Mouse (Mus musculus): ENCODE measurements around the gene Trim25. TPM values are rescaled to one million over a fixed set of nuclear protein-coding genes. Genes with fewer than 3 reads are reported as not detected.

Trim25 gene
- polyA plus RNA-seq, 1 experiment from 2014 or later = 15.9 TPM

- Histone ChIP-seq H3K9ac (ENCODE audit: low read length) (peak within 1 kb of the TSS; percentile 69), H3K4me2 (ENCODE audit: low read length) (peak within 1 kb of the TSS; percentile 67), H3K9me3 (ENCODE audit: control insufficient read depth, low read length) (no peaks in the 10 kb centered on the region), H3K27me3 (ENCODE audit: control insufficient read depth, insufficient read depth, low read length) (no peaks in the 10 kb centered on the region), H3K4me3 (ENCODE audit: control insufficient read depth in 1 of 2, insufficient read depth in 1 of 2, low read depth in 1 of 2, low read length in 2 of 2) (peak within 1 kb of the TSS; percentile 52 to 67), H3K36me3 (ENCODE audit: control insufficient read depth, insufficient read depth, low read length) (peaks cover 13% of the 10 kb centered on the region; the same call in 1 of the 2 replicates), H3K4me1 (ENCODE audit: control insufficient read depth in 2 of 2, insufficient read depth in 2 of 2, low read length in 2 of 2) (peaks cover 0 to 4% of the 10 kb centered on the region in 2 experiments; a peak in 1 of 4 replicates), H3K27ac (replicated peaks in 1 of 2; ENCODE audit: control insufficient read depth in 1 of 2, insufficient read depth in 1 of 2, low read depth in 2 of 2, low read length in 2 of 2) (peak within 1 kb of the TSS; percentile 14 to 33; a peak in 2 of 4 replicates)
- peak; percentile 94 for ATAC-seq (ENCODE audit: insufficient number of reproducible peaks, insufficient read depth, low FRiP score, low read depth)
- 5% methylated on average over 34 of the region's 34 CpGs for WGBS
Measured at GRCm38 (mm10) chr11:88955217-88955969, 43.8 kb upstream of the Trim25 start, which contains the start of gene Scpep1. Gene Scpep1 (minus strand): TSS chr11:88955465.

DNA sequence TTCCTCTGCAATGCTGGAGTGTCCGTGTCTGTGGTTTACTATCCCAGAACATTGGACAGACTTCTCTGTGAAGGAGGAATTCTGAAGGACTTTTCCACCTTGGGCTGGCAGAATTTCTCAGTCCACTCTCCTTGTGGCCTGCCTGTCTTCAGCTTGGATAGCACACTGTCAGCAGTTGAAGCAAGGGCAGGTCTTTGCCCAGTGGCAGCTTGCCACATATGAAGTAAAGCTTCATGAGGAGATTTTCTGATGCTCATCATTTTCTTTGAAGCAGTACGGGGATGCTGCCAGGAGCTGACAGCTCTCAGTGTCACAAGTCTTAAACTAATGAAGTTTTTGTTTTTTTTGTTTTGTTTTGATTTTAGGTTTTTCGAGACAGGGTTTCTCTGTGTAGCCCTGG, 40.3 kb upstream of the Trim25 start:
- no peak overlapping the region for H3K27ac ChIP-seq (replicated peaks in 1 of 2; ENCODE audit: control insufficient read depth in 1 of 2, insufficient read depth in 1 of 2, low read depth in 2 of 2, low read length in 2 of 2)
- no peak for ATAC-seq (ENCODE audit: insufficient number of reproducible peaks, insufficient read depth, low FRiP score, low read depth)
- no peak overlapping the region for H3K4me2 ChIP-seq (ENCODE audit: low read length)
- H3K9me3 ChIP-seq (ENCODE audit: control insufficient read depth, low read length) = no peaks in the 10 kb centered on the region
- H3K4me3 ChIP-seq (ENCODE audit: control insufficient read depth in 1 of 2, insufficient read depth in 1 of 2, low read depth in 1 of 2, low read length in 2 of 2) = no peak overlapping the region
- H3K27me3 ChIP-seq (ENCODE audit: control insufficient read depth, insufficient read depth, low read length) = no peaks in the 10 kb centered on the region
- peaks cover 0 to 4% of the 10 kb centered on the region in 2 experiments; a peak in 1 of 4 replicates for H3K4me1 ChIP-seq (ENCODE audit: control insufficient read depth in 2 of 2, insufficient read depth in 2 of 2, low read length in 2 of 2)
- WGBS = 75% methylated on average over 3 of the region's 3 CpGs
- H3K36me3 ChIP-seq (ENCODE audit: control insufficient read depth, insufficient read depth, low read length) = no peaks in the 10 kb centered on the region
- no peak overlapping the region for H3K9ac ChIP-seq (ENCODE audit: low read length)

- H3K9ac ChIP-seq (ENCODE audit: low read length) = no peak within 1 kb of the TSS
- no peaks in the 10 kb centered on the region for H3K27me3 ChIP-seq (ENCODE audit: control insufficient read depth, insufficient read depth, low read length)
- H3K27ac ChIP-seq (replicated peaks in 1 of 2; ENCODE audit: control insufficient read depth in 1 of 2, insufficient read depth in 1 of 2, low read depth in 2 of 2, low read length in 2 of 2) = no peak within 1 kb of the TSS
- H3K4me2 ChIP-seq (ENCODE audit: low read length) = no peak within 1 kb of the TSS
- H3K4me3 ChIP-seq (ENCODE audit: control insufficient read depth in 1 of 2, insufficient read depth in 1 of 2, low read depth in 1 of 2, low read length in 2 of 2) = no peak within 1 kb of the TSS
- no peaks in the 10 kb centered on the region for H3K36me3 ChIP-seq (ENCODE audit: control insufficient read depth, insufficient read depth, low read length)
- H3K9me3 ChIP-seq (ENCODE audit: control insufficient read depth, low read length) = no peaks in the 10 kb centered on the region
- 75% methylated on average over 2 of the region's 3 CpGs for WGBS
- H3K4me1 ChIP-seq (ENCODE audit: control insufficient read depth in 2 of 2, insufficient read depth in 2 of 2, low read length in 2 of 2) = no peaks in the 10 kb centered on the region
- no peak for ATAC-seq (ENCODE audit: insufficient number of reproducible peaks, insufficient read depth, low FRiP score, low read depth)
Measured at GRCm38 (mm10) chr11:88966881-88967361, 32.3 kb upstream of the Trim25 start, which contains the start of gene Elobl. Gene Elobl (minus strand): TSS chr11:88966931.

GRCm38 (mm10) chr11:88970202-88970732, 28.9 kb upstream of the Trim25 start, which contains the start of gene Coil:
Gene Coil (plus strand): TSS chr11:88970252.
- Histone ChIP-seq H3K4me1 (ENCODE audit: control insufficient read depth in 2 of 2, insufficient read depth in 2 of 2, low read length in 2 of 2) (peaks cover 6% of the 10 kb centered on the region in 2 experiments; a peak in 3 of 4 replicates), H3K36me3 (ENCODE audit: control insufficient read depth, insufficient read depth, low read length) (no peaks in the 10 kb centered on the region), H3K9me3 (ENCODE audit: control insufficient read depth, low read length) (no peaks in the 10 kb centered on the region), H3K4me2 (ENCODE audit: low read length) (no peak within 1 kb of the TSS), H3K27me3 (ENCODE audit: control insufficient read depth, insufficient read depth, low read length) (no peaks in the 10 kb centered on the region), H3K4me3 (ENCODE audit: control insufficient read depth in 1 of 2, insufficient read depth in 1 of 2, low read depth in 1 of 2, low read length in 2 of 2) (no peak within 1 kb of the TSS), H3K27ac (replicated peaks in 1 of 2; ENCODE audit: control insufficient read depth in 1 of 2, insufficient read depth in 1 of 2, low read depth in 2 of 2, low read length in 2 of 2) (no peak within 1 kb of the TSS), H3K9ac (ENCODE audit: low read length) (no peak within 1 kb of the TSS)
- ATAC-seq (ENCODE audit: insufficient number of reproducible peaks, insufficient read depth, low FRiP score, low read depth) = no peak
- WGBS = 32% methylated on average over 2 of the region's 2 CpGs

GRCm38 (mm10) chr11:88973776-88974701, 25.1 kb upstream of the Trim25 start:
- H3K9me3 ChIP-seq (ENCODE audit: control insufficient read depth, low read length) = no peaks in the 10 kb centered on the region
- H3K27ac ChIP-seq (replicated peaks in 1 of 2; ENCODE audit: control insufficient read depth in 1 of 2, insufficient read depth in 1 of 2, low read depth in 2 of 2, low read length in 2 of 2) = peak overlapping the region; percentile 69 to 85
- WGBS = 2% methylated on average over 58 of the region's 62 CpGs
- peak overlapping the region; percentile 95 for H3K4me2 ChIP-seq (ENCODE audit: low read length)
- peaks cover 6% of the 10 kb centered on the region in 2 experiments; a peak in 3 of 4 replicates for H3K4me1 ChIP-seq (ENCODE audit: control insufficient read depth in 2 of 2, insufficient read depth in 2 of 2, low read length in 2 of 2)
- peak overlapping the region; percentile 72 to 92 for H3K4me3 ChIP-seq (ENCODE audit: control insufficient read depth in 1 of 2, insufficient read depth in 1 of 2, low read depth in 1 of 2, low read length in 2 of 2)
- no peaks in the 10 kb centered on the region for H3K27me3 ChIP-seq (ENCODE audit: control insufficient read depth, insufficient read depth, low read length)
- peak overlapping the region; percentile 82 for H3K9ac ChIP-seq (ENCODE audit: low read length)
- ATAC-seq (ENCODE audit: insufficient number of reproducible peaks, insufficient read depth, low FRiP score, low read depth) = peak; percentile 52
- H3K36me3 ChIP-seq (ENCODE audit: control insufficient read depth, insufficient read depth, low read length) = no peaks in the 10 kb centered on the region

DNA sequence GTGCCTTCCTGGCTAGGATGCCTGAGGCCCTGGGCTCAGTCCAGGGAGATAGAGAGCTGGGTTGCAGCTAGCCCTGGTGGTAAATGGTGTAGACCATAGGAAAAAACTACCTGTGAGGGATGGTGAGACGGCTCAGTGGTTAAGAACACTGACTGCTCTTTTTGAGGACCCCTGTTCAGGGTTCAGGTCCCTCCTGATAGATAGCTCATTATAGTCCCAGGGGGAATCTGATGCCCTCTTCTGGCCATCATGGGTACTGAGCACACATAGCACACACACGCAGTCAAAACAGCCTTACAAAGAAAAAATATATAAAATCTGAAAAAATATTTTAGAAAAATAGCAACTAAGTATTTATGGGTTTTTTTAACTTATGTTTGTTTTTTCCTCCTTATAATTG, 22.9 kb upstream of the Trim25 start:
- Histone ChIP-seq H3K9me3 (ENCODE audit: control insufficient read depth, low read length) (no peaks in the 10 kb centered on the region), H3K36me3 (ENCODE audit: control insufficient read depth, insufficient read depth, low read length) (peaks cover 3% of the 10 kb centered on the region; the same call in 1 of the 2 replicates), H3K27me3 (ENCODE audit: control insufficient read depth, insufficient read depth, low read length) (no peaks in the 10 kb centered on the region), H3K4me1 (ENCODE audit: control insufficient read depth in 2 of 2, insufficient read depth in 2 of 2, low read length in 2 of 2) (peaks cover 6% of the 10 kb centered on the region in 2 experiments; a peak in 3 of 4 replicates), H3K4me3 (ENCODE audit: control insufficient read depth in 1 of 2, insufficient read depth in 1 of 2, low read depth in 1 of 2, low read length in 2 of 2) (no peak overlapping the region), H3K4me2 (ENCODE audit: low read length) (no peak overlapping the region), H3K27ac (replicated peaks in 1 of 2; ENCODE audit: control insufficient read depth in 1 of 2, insufficient read depth in 1 of 2, low read depth in 2 of 2, low read length in 2 of 2) (no peak overlapping the region), H3K9ac (ENCODE audit: low read length) (no peak overlapping the region)
- ATAC-seq (ENCODE audit: insufficient number of reproducible peaks, insufficient read depth, low FRiP score, low read depth) = no peak
- 94% methylated on average over 2 of the region's 2 CpGs for WGBS

GRCm38 (mm10) chr11:88977188-88977587, 22.0 kb upstream of the Trim25 start:
- H3K27me3 ChIP-seq (ENCODE audit: control insufficient read depth, insufficient read depth, low read length) = no peaks in the 10 kb centered on the region
- H3K4me3 ChIP-seq (ENCODE audit: control insufficient read depth in 1 of 2, insufficient read depth in 1 of 2, low read depth in 1 of 2, low read length in 2 of 2) = no peak overlapping the region
- H3K4me1 ChIP-seq (ENCODE audit: control insufficient read depth in 2 of 2, insufficient read depth in 2 of 2, low read length in 2 of 2) = peaks cover 6% of the 10 kb centered on the region in 2 experiments; a peak in 3 of 4 replicates
- no peak overlapping the region for H3K9ac ChIP-seq (ENCODE audit: low read length)
- WGBS = 94% methylated on average over 5 of the region's 5 CpGs
- no peak overlapping the region for H3K27ac ChIP-seq (replicated peaks in 1 of 2; ENCODE audit: control insufficient read depth in 1 of 2, insufficient read depth in 1 of 2, low read depth in 2 of 2, low read length in 2 of 2)
- no peak for ATAC-seq (ENCODE audit: insufficient number of reproducible peaks, insufficient read depth, low FRiP score, low read depth)
- no peak overlapping the region for H3K4me2 ChIP-seq (ENCODE audit: low read length)
- no peaks in the 10 kb centered on the region for H3K9me3 ChIP-seq (ENCODE audit: control insufficient read depth, low read length)
- H3K36me3 ChIP-seq (ENCODE audit: control insufficient read depth, insufficient read depth, low read length) = peaks cover 11% of the 10 kb centered on the region
